Comparison of ENCODE assay signal across 8 mouse cellular contexts in genomic region chr11:88099599-88100023, GRCm38 (mm10). TPM values are rescaled to one million over a fixed set of nuclear protein-coding genes. Genes with fewer than 3 reads are reported as not detected.
DNase-seq lines count a peak whose midpoint lies in the region; ATAC-seq and TF ChIP-seq lines count a peak whose summit lies in the region.

No protein-coding gene starts in this region.

- intact Hi-C loops in gastrocnemius, postnatal 36 days (cut with DNase I), result no loop called here

- TF ChIP-seq POLR2A in thymus, adult 2 months (IDR thresholded peaks at IDR 0.05; ENCODE audit: control insufficient read depth, extremely low read depth, insufficient read depth, low read length, poor library complexity), result no peak

- 0 out of 2 replicates have a peak, but pooled peaks have one; percentile 12 for TF ChIP-seq CTCF in thymus, adult 2 months (IDR thresholded peaks at IDR 0.05; ENCODE audit: borderline replicate concordance, control insufficient read depth, extremely low read depth, insufficient read depth, low read length, poor library complexity)

- 2% methylated on average over 36 of the region's 38 CpGs for WGBS in intestine, embryonic 15.5 days
- 1% methylated on average over 38 of the region's 38 CpGs for WGBS in thymus, adult 2 months

- peak; percentile 19 to 28 for DNase-seq in left cerebral cortex, adult 18-20 months (ENCODE audit: low spot score in 2 of 2)
- no peak for DNase-seq in left cerebral cortex, adult 11 months (ENCODE audit: low spot score)
- peak; percentile 58 to 63 for DNase-seq in cerebellum, postnatal 14 days
- peak; percentile 76 to 83 for DNase-seq in gastrocnemius, postnatal 36 days
- peak; percentile 59 for DNase-seq in liver
- DNase-seq in naive thymus-derived CD4-positive, alpha-beta T cell, adult 2 months (ENCODE audit: low read depth), result peak; percentile 39
- peak; percentile 49 for DNase-seq in thymus, adult 2 months

- H3K4me1 ChIP-seq in intestine, embryonic 15.5 days (replicated peaks), result peaks cover 21% of the 10 kb centered on the region
- H3K4me1 ChIP-seq in thymus, adult 2 months (replicated peaks; ENCODE audit: control insufficient read depth, insufficient read depth, low read length), result peaks cover 11% of the 10 kb centered on the region

- peak overlapping the region; percentile 77 for H3K9ac ChIP-seq in intestine, embryonic 15.5 days

- H3K4me2 ChIP-seq in intestine, embryonic 15.5 days (replicated peaks), result peak overlapping the region; percentile 94

- 0 out of 2 replicates have a peak, but pooled peaks cover 3% of the 10 kb centered on the region for H3K27me3 ChIP-seq in intestine, embryonic 15.5 days (replicated peaks)
- no peaks in the 10 kb centered on the region for H3K27me3 ChIP-seq in thymus, adult 2 months (ENCODE audit: control insufficient read depth, insufficient read depth, low read length)

- no peaks in the 10 kb centered on the region for H3K9me3 ChIP-seq in intestine, embryonic 15.5 days

- peak overlapping the region; percentile 85 for H3K4me3 ChIP-seq in intestine, embryonic 15.5 days (replicated peaks)
- H3K4me3 ChIP-seq in thymus, adult 2 months (ENCODE audit: control insufficient read depth, insufficient read depth, low read length), result peak overlapping the region; percentile 82

- no peaks in the 10 kb centered on the region for H3K36me3 ChIP-seq in intestine, embryonic 15.5 days
- H3K36me3 ChIP-seq in thymus, adult 2 months (ENCODE audit: control insufficient read depth, insufficient read depth, low read length), result no peaks in the 10 kb centered on the region

- ATAC-seq in intestine, embryonic 15.5 days, result peak; percentile 69

- H3K27ac ChIP-seq in intestine, embryonic 15.5 days, result peak overlapping the region; percentile 92
- H3K27ac ChIP-seq in thymus, adult 2 months (ENCODE audit: control insufficient read depth, insufficient read depth, low read length), result no peak overlapping the region

RNA-seq across cellular contexts. Expression of gene Cuedc1, which starts 1.8 kb away (rescaled TPM):
- 10 to 100 TPM; 27.4 to 28.5 TPM for total RNA-seq in left cerebral cortex, adult 18-20 months (2021)
- 10 to 100 TPM; 80.3 to 96.9 TPM for total RNA-seq in gastrocnemius, postnatal 36 days (2021)
- 14.2 and 17.6 TPM in 2 replicates for polyA plus RNA-seq in intestine, embryonic 15.5 days (2015; fragmentation: Nextera tagmentation; extraction: Ambion mirVana)
- polyA plus RNA-seq in thymus, adult 2 months (2012; rRNA removed), result 13.8 and 15.5 TPM in 2 replicates

RNA-seq across cellular contexts. Expression of gene Vezf1, which starts 31.5 kb away (rescaled TPM):
- total RNA-seq in left cerebral cortex, adult 18-20 months (2021), result 10 to 100 TPM; 28.1 to 29.4 TPM
- total RNA-seq in gastrocnemius, postnatal 36 days (2021), result 10 to 100 TPM; 50.0 to 71.2 TPM
- 30.4 and 32.4 TPM in 2 replicates for polyA plus RNA-seq in intestine, embryonic 15.5 days (2015; fragmentation: Nextera tagmentation; extraction: Ambion mirVana)
- 35.4 and 35.9 TPM in 2 replicates for polyA plus RNA-seq in thymus, adult 2 months (2012; rRNA removed)

RNA-seq across cellular contexts. Expression of gene Srsf1, which starts 52.4 kb away (rescaled TPM):
- 100 to 1,000 TPM; 179 to 200 TPM for total RNA-seq in left cerebral cortex, adult 18-20 months (2021)
- total RNA-seq in gastrocnemius, postnatal 36 days (2021), result 10 to 100 TPM; 54.4 to 60.2 TPM
- polyA plus RNA-seq in intestine, embryonic 15.5 days (2015; fragmentation: Nextera tagmentation; extraction: Ambion mirVana), result 237 and 244 TPM in 2 replicates
- 247 and 358 TPM in 2 replicates for polyA plus RNA-seq in thymus, adult 2 months (2012; rRNA removed)
